Mouse (Mus musculus): ENCODE results near the gene Tmem143.
A peak's percentile ranks its signal among the peaks of the same experiment; 100 is the strongest.

DNA sequence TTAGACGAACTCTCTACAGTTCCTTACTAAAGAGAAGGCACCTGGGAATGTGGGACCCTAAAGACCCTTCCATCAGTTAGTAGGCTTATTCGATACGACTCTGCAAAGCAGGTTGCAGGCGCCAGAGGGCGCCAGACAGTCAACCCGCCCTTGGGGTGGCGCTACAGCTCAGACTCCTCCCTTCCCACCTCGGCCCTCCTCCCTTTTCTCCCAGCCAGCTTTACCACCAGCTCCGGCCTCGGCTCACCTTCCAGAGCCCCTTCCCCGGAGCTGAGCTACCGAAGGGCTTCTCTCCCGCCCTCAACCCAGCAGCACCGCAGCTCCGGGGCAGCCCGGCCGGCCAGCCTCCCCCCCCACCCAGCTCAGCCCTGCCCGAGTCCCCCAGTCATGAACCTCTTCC, 24.1 kb upstream of the Tmem143 start, which contains the start of gene Kdelr1:
- TF ChIP-seq CTCF (IDR thresholded peaks at IDR 0.05; ENCODE audit: control insufficient read depth, insufficient read depth, low read length) (peak; percentile 99), POLR2A (IDR thresholded peaks at IDR 0.05; ENCODE audit: borderline replicate concordance, control insufficient read depth, low read depth, low read length) (peak; percentile 74; the same call in 1 of the 2 replicates)

Data from bone marrow, adult 2 months (tissue).